Mouse (Mus musculus): ENCODE data around the gene Tas1r1. TPM values are rescaled to one million over a fixed set of nuclear protein-coding genes. Genes with fewer than 3 reads are reported as not detected.

Tas1r1 gene
- polyA plus RNA-seq (2014; fragmentation: Nextera tagmentation; extraction: Ambion mirVana) = 0.39 and 0.77 TPM in 2 replicates

- H3K27ac ChIP-seq (ENCODE audit: low read depth, low read length) = no peak within 1 kb of the TSS
- WGBS = 45% methylated on average over 10 of the region's 10 CpGs
- peaks cover 14% of the 10 kb centered on the region for H3K4me1 ChIP-seq (ENCODE audit: control insufficient read depth, insufficient read depth, low read length)
- peak within 1 kb of the TSS; percentile 92 for H3K4me2 ChIP-seq (replicated peaks; ENCODE audit: low read depth, low read length)
- peak; percentile 43; the same call in 1 of the 2 replicates for ATAC-seq (ENCODE audit: low FRiP score, low TSS enrichment)
- H3K36me3 ChIP-seq (ENCODE audit: control insufficient read depth, insufficient read depth, low read length) = peaks cover 24% of the 10 kb centered on the region
- peak within 1 kb of the TSS; percentile 93 for H3K9ac ChIP-seq (ENCODE audit: low read depth, low read length)
- H3K27me3 ChIP-seq (ENCODE audit: control insufficient read depth, insufficient read depth, low read length) = no peaks in the 10 kb centered on the region
- no peaks in the 10 kb centered on the region for H3K9me3 ChIP-seq (ENCODE audit: control insufficient read depth, low read length)
- peak within 1 kb of the TSS; percentile 100 for H3K4me3 ChIP-seq (ENCODE audit: low read length)
Measured at GRCm38 (mm10) chr4:152038225-152038984, at the start of gene Tas1r1. Gene Tas1r1 (minus strand): TSS chr4:152038568.

- no peaks in the 10 kb centered on the region for H3K9me3 ChIP-seq (ENCODE audit: control insufficient read depth, low read length)
- peak overlapping the region; percentile 84 for H3K4me3 ChIP-seq (ENCODE audit: low read length)
- H3K4me2 ChIP-seq (replicated peaks; ENCODE audit: low read depth, low read length) = peak overlapping the region; percentile 87
- no peaks in the 10 kb centered on the region; the same call in 1 of the 2 replicates for H3K27me3 ChIP-seq (ENCODE audit: control insufficient read depth, insufficient read depth, low read length)
- peak overlapping the region; percentile 88; the same call in 1 of the 2 replicates for H3K9ac ChIP-seq (ENCODE audit: low read depth, low read length)
- H3K27ac ChIP-seq (ENCODE audit: low read depth, low read length) = no peak overlapping the region
- peaks cover 14% of the 10 kb centered on the region; the same call in 1 of the 2 replicates for H3K36me3 ChIP-seq (ENCODE audit: control insufficient read depth, insufficient read depth, low read length)
- WGBS = 48% methylated on average over 4 of the region's 4 CpGs
- no peak for ATAC-seq (ENCODE audit: low FRiP score, low TSS enrichment)
- H3K4me1 ChIP-seq (ENCODE audit: control insufficient read depth, insufficient read depth, low read length) = peaks cover 27% of the 10 kb centered on the region
Measured at GRCm38 (mm10) chr4:152088133-152088532, 49.8 kb upstream of the Tas1r1 start.

- Histone ChIP-seq H3K9ac (ENCODE audit: low read depth, low read length) (peak overlapping the region; percentile 88), H3K27me3 (ENCODE audit: control insufficient read depth, insufficient read depth, low read length) (no peaks in the 10 kb centered on the region; the same call in 1 of the 2 replicates), H3K36me3 (ENCODE audit: control insufficient read depth, insufficient read depth, low read length) (peaks cover 14% of the 10 kb centered on the region; the same call in 1 of the 2 replicates), H3K4me2 (replicated peaks; ENCODE audit: low read depth, low read length) (peak overlapping the region; percentile 87), H3K27ac (ENCODE audit: low read depth, low read length) (peak overlapping the region; percentile 59), H3K4me1 (ENCODE audit: control insufficient read depth, insufficient read depth, low read length) (peaks cover 22% of the 10 kb centered on the region), H3K4me3 (ENCODE audit: low read length) (peak overlapping the region; percentile 84), H3K9me3 (ENCODE audit: control insufficient read depth, low read length) (no peaks in the 10 kb centered on the region)
- WGBS = 5% methylated on average over 12 of the region's 12 CpGs
- ATAC-seq (ENCODE audit: low FRiP score, low TSS enrichment) = peak; percentile 9; the same call in 1 of the 2 replicates
Measured at GRCm38 (mm10) chr4:152087211-152088081, 49.1 kb upstream of the Tas1r1 start.

GRCm38 (mm10) chr4:152086505-152087210, 48.3 kb upstream of the Tas1r1 start:
- peak; percentile 83 for ATAC-seq (ENCODE audit: low FRiP score, low TSS enrichment)
- peak overlapping the region; percentile 87 for H3K4me2 ChIP-seq (replicated peaks; ENCODE audit: low read depth, low read length)
- H3K27ac ChIP-seq (ENCODE audit: low read depth, low read length) = peak overlapping the region; percentile 59
- no peaks in the 10 kb centered on the region; the same call in 1 of the 2 replicates for H3K27me3 ChIP-seq (ENCODE audit: control insufficient read depth, insufficient read depth, low read length)
- under 1% methylated on average over 52 of the region's 92 CpGs for WGBS
- no peaks in the 10 kb centered on the region for H3K9me3 ChIP-seq (ENCODE audit: control insufficient read depth, low read length)
- peak overlapping the region; percentile 84 for H3K4me3 ChIP-seq (ENCODE audit: low read length)
- H3K4me1 ChIP-seq (ENCODE audit: control insufficient read depth, insufficient read depth, low read length) = peaks cover 17% of the 10 kb centered on the region
- H3K36me3 ChIP-seq (ENCODE audit: control insufficient read depth, insufficient read depth, low read length) = peaks cover 14% of the 10 kb centered on the region; the same call in 1 of the 2 replicates
- peak overlapping the region; percentile 88 for H3K9ac ChIP-seq (ENCODE audit: low read depth, low read length)

- Histone ChIP-seq H3K27me3 (ENCODE audit: control insufficient read depth, insufficient read depth, low read length) (no peaks in the 10 kb centered on the region; the same call in 1 of the 2 replicates), H3K4me1 (ENCODE audit: control insufficient read depth, insufficient read depth, low read length) (peaks cover 24% of the 10 kb centered on the region), H3K9ac (ENCODE audit: low read depth, low read length) (no peak overlapping the region), H3K27ac (ENCODE audit: low read depth, low read length) (no peak overlapping the region), H3K4me2 (replicated peaks; ENCODE audit: low read depth, low read length) (no peak overlapping the region), H3K9me3 (ENCODE audit: control insufficient read depth, low read length) (no peaks in the 10 kb centered on the region), H3K36me3 (ENCODE audit: control insufficient read depth, insufficient read depth, low read length) (peaks cover 7% of the 10 kb centered on the region; the same call in 1 of the 2 replicates), H3K4me3 (ENCODE audit: low read length) (no peak overlapping the region)
- WGBS = 83% methylated on average over 7 of the region's 7 CpGs
- no peak for ATAC-seq (ENCODE audit: low FRiP score, low TSS enrichment)
Measured at GRCm38 (mm10) chr4:152084616-152085015, 46.2 kb upstream of the Tas1r1 start.

GRCm38 (mm10) chr4:152083611-152084220, 45.3 kb upstream of the Tas1r1 start:
- 66% methylated on average over 7 of the region's 7 CpGs for WGBS
- Histone ChIP-seq H3K9me3 (ENCODE audit: control insufficient read depth, low read length) (no peaks in the 10 kb centered on the region), H3K27ac (ENCODE audit: low read depth, low read length) (no peak overlapping the region), H3K9ac (ENCODE audit: low read depth, low read length) (no peak overlapping the region), H3K4me1 (ENCODE audit: control insufficient read depth, insufficient read depth, low read length) (peaks cover 24% of the 10 kb centered on the region), H3K4me2 (replicated peaks; ENCODE audit: low read depth, low read length) (no peak overlapping the region), H3K36me3 (ENCODE audit: control insufficient read depth, insufficient read depth, low read length) (0 out of 2 replicates have a peak, but pooled peaks cover 3% of the 10 kb centered on the region), H3K4me3 (ENCODE audit: low read length) (no peak overlapping the region), H3K27me3 (ENCODE audit: control insufficient read depth, insufficient read depth, low read length) (no peaks in the 10 kb centered on the region; the same call in 1 of the 2 replicates)
- ATAC-seq (ENCODE audit: low FRiP score, low TSS enrichment) = no peak

GRCm38 (mm10) chr4:152079931-152080330, 41.6 kb upstream of the Tas1r1 start:
- H3K4me2 ChIP-seq (replicated peaks; ENCODE audit: low read depth, low read length) = no peak overlapping the region
- H3K4me1 ChIP-seq (ENCODE audit: control insufficient read depth, insufficient read depth, low read length) = peaks cover 20% of the 10 kb centered on the region
- no peaks in the 10 kb centered on the region for H3K27me3 ChIP-seq (ENCODE audit: control insufficient read depth, insufficient read depth, low read length)
- no peaks in the 10 kb centered on the region for H3K36me3 ChIP-seq (ENCODE audit: control insufficient read depth, insufficient read depth, low read length)
- H3K9me3 ChIP-seq (ENCODE audit: control insufficient read depth, low read length) = no peaks in the 10 kb centered on the region
- H3K27ac ChIP-seq (ENCODE audit: low read depth, low read length) = no peak overlapping the region
- no peak for ATAC-seq (ENCODE audit: low FRiP score, low TSS enrichment)
- no peak overlapping the region for H3K4me3 ChIP-seq (ENCODE audit: low read length)
- no peak overlapping the region for H3K9ac ChIP-seq (ENCODE audit: low read depth, low read length)
- WGBS = 40% methylated on average over 7 of the region's 7 CpGs

- no peaks in the 10 kb centered on the region for H3K27me3 ChIP-seq (ENCODE audit: control insufficient read depth, insufficient read depth, low read length)
- no peaks in the 10 kb centered on the region for H3K36me3 ChIP-seq (ENCODE audit: control insufficient read depth, insufficient read depth, low read length)
- no peaks in the 10 kb centered on the region; the same call in 1 of the 2 replicates for H3K9me3 ChIP-seq (ENCODE audit: control insufficient read depth, low read length)
- no peak overlapping the region for H3K4me3 ChIP-seq (ENCODE audit: low read length)
- 89% methylated on average over 3 of the region's 3 CpGs for WGBS
- peaks cover 20% of the 10 kb centered on the region for H3K4me1 ChIP-seq (ENCODE audit: control insufficient read depth, insufficient read depth, low read length)
- H3K4me2 ChIP-seq (replicated peaks; ENCODE audit: low read depth, low read length) = no peak overlapping the region
- no peak for ATAC-seq (ENCODE audit: low FRiP score, low TSS enrichment)
- no peak overlapping the region for H3K27ac ChIP-seq (ENCODE audit: low read depth, low read length)
- H3K9ac ChIP-seq (ENCODE audit: low read depth, low read length) = no peak overlapping the region
Measured at GRCm38 (mm10) chr4:152079261-152079660, 40.9 kb upstream of the Tas1r1 start.
